ENCODE assay signal across 17 mouse cellular contexts in the genomic region with DNA sequence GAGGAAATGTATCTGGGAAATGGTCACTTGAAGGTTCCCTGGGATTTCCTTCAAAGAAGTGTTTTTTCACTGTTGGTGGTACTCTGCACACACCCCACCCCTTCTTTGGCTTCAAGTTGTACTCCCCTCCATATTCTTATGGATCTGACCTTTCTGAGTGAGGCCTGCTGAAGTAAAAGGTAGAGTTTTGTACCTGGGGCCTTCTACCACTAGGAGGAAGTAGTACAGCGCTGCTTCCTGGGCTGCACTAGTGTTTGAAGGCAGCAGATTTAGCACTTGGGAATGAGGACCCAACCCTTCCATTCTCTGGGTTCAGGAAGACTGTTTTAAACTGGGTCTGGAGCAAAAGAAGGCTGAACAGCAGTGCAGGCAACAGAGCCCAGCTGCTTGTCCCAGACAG. TPM values are rescaled to one million over a fixed set of nuclear protein-coding genes. Genes with fewer than 3 reads are reported as not detected.
DNase-seq lines count a peak whose midpoint lies in the region; ATAC-seq and TF ChIP-seq lines count a peak whose summit lies in the region.
"Had no signal": no experiment of that assay in that cellular context is flagged by ENCODE, and none has a peak within 500 bp of the region (broad histone marks: within the 10 kb centered on the region; RNA-seq: fewer than 3 reads in every experiment).

No protein-coding gene starts in this region.

- intact Hi-C loops in left cerebral cortex, postnatal 14 days (cut with DNase I), result no loop called here

- H3K27ac ChIP-seq in heart, postnatal 0 days (ENCODE audit: low read depth), result no peak overlapping the region
- H3K27ac ChIP-seq in heart, embryonic 12.5 days (ENCODE audit: poor library complexity, severe bottlenecking), result no peak overlapping the region
- H3K27ac ChIP-seq in liver, embryonic 13.5 days, result peak overlapping the region; percentile 62
- no peak overlapping the region for H3K27ac ChIP-seq in cortical plate, adult 2 months (ENCODE audit: insufficient read depth, low read length)
- H3K27ac ChIP-seq in liver, embryonic 16.5 days (ENCODE audit: low read length), result peak overlapping the region; percentile 53
- H3K27ac ChIP-seq: heart, embryonic 13.5 days; limb, embryonic 13.5 days had no signal

- ATAC-seq in heart, postnatal 0 days (ENCODE audit: insufficient read depth, low read depth), result no peak
- ATAC-seq in heart, embryonic 12.5 days (ENCODE audit: insufficient number of reproducible peaks, low FRiP score), result no peak
- ATAC-seq in liver, embryonic 13.5 days (ENCODE audit: low read depth), result no peak
- 0 out of 2 replicates have a peak, but pooled peaks have one; percentile 7 for ATAC-seq in liver, embryonic 16.5 days (ENCODE audit: low read depth)

- no peaks in the 10 kb centered on the region for H3K27me3 ChIP-seq in heart, postnatal 0 days (ENCODE audit: control insufficient read depth, insufficient read depth, low read length)
- H3K27me3 ChIP-seq in heart, embryonic 12.5 days (replicated peaks), result no peaks in the 10 kb centered on the region
- H3K27me3 ChIP-seq in liver, embryonic 13.5 days, result no peaks in the 10 kb centered on the region
- no peaks in the 10 kb centered on the region for H3K27me3 ChIP-seq in liver, embryonic 16.5 days (ENCODE audit: control insufficient read depth, insufficient read depth, low read depth, low read length)
- H3K27me3 ChIP-seq: heart, embryonic 13.5 days; limb, embryonic 13.5 days had no signal

- H3K9me3 ChIP-seq in heart, postnatal 0 days (replicated peaks; ENCODE audit: control insufficient read depth, low read length), result no peaks in the 10 kb centered on the region
- H3K9me3 ChIP-seq in heart, embryonic 12.5 days (replicated peaks), result no peaks in the 10 kb centered on the region
- H3K9me3 ChIP-seq in liver, embryonic 13.5 days (replicated peaks), result no peaks in the 10 kb centered on the region
- H3K9me3 ChIP-seq in liver, embryonic 16.5 days (replicated peaks; ENCODE audit: control insufficient read depth, low read length), result no peaks in the 10 kb centered on the region
- H3K9me3 ChIP-seq: heart, embryonic 13.5 days; limb, embryonic 13.5 days had no signal

- no peak overlapping the region for H3K4me3 ChIP-seq in heart, postnatal 0 days (ENCODE audit: low read depth, low read length)
- H3K4me3 ChIP-seq in heart, embryonic 12.5 days, result no peak overlapping the region
- no peak overlapping the region for H3K4me3 ChIP-seq in liver, embryonic 13.5 days (replicated peaks)
- H3K4me3 ChIP-seq in cortical plate, adult 2 months (ENCODE audit: insufficient read depth, low read length), result no peak overlapping the region
- H3K4me3 ChIP-seq in liver, embryonic 16.5 days (ENCODE audit: low read depth, low read length), result no peak overlapping the region
- H3K4me3 ChIP-seq: erythroblast, embryonic 14.5 days; heart, embryonic 13.5 days; limb, embryonic 13.5 days had no signal

- 69% methylated on average over 1 of the region's 1 CpGs for WGBS in heart, postnatal 0 days
- 48% methylated on average over 1 of the region's 1 CpGs for WGBS in heart, embryonic 12.5 days
- 62% methylated on average over 1 of the region's 1 CpGs for WGBS in liver, embryonic 13.5 days (ENCODE audit: insufficient replicate concordance)
- 60% methylated on average over 1 of the region's 1 CpGs for WGBS in liver, embryonic 16.5 days (ENCODE audit: insufficient replicate concordance)

- TF ChIP-seq POLR2A in cortical plate, adult 2 months (IDR thresholded peaks at IDR 0.05; ENCODE audit: extremely low read depth, insufficient read depth, low read length), result no peak

- no peaks in the 10 kb centered on the region for H3K4me1 ChIP-seq in heart, postnatal 0 days (ENCODE audit: control insufficient read depth, insufficient read depth)
- H3K4me1 ChIP-seq in heart, embryonic 12.5 days (replicated peaks), result no peaks in the 10 kb centered on the region
- H3K4me1 ChIP-seq in liver, embryonic 13.5 days (replicated peaks), result no peaks in the 10 kb centered on the region; the same call in 1 of the 2 replicates
- H3K4me1 ChIP-seq in cortical plate, adult 2 months (ENCODE audit: control insufficient read depth, insufficient read depth, low read length), result no peaks in the 10 kb centered on the region; the same call in 1 of the 2 replicates
- H3K4me1 ChIP-seq in liver, embryonic 16.5 days (ENCODE audit: control insufficient read depth, low read depth, low read length), result no peaks in the 10 kb centered on the region
- H3K4me1 ChIP-seq: heart, embryonic 13.5 days; limb, embryonic 13.5 days had no signal

- no peak overlapping the region for H3K9ac ChIP-seq in heart, postnatal 0 days (replicated peaks; ENCODE audit: low read depth, low read length)
- H3K9ac ChIP-seq in heart, embryonic 12.5 days, result no peak overlapping the region
- no peak overlapping the region for H3K9ac ChIP-seq in liver, embryonic 13.5 days
- no peak overlapping the region for H3K9ac ChIP-seq in liver, embryonic 16.5 days (ENCODE audit: low read depth, low read length)
- H3K9ac ChIP-seq: heart, embryonic 13.5 days; limb, embryonic 13.5 days had no signal

- TF ChIP-seq CTCF in heart, postnatal 0 days (IDR thresholded peaks at IDR 0.05; ENCODE audit: low read depth), result peak; percentile 29; the same call in 1 of the 2 replicates
- TF ChIP-seq CTCF in cortical plate, adult 2 months (IDR thresholded peaks at IDR 0.05; ENCODE audit: extremely low read depth, insufficient read depth, low read length), result 0 out of 2 replicates have a peak, but pooled peaks have one; percentile 3

- no peak overlapping the region for H3K4me2 ChIP-seq in heart, postnatal 0 days (ENCODE audit: low read depth, low read length)
- H3K4me2 ChIP-seq in heart, embryonic 12.5 days, result no peak overlapping the region
- H3K4me2 ChIP-seq in liver, embryonic 13.5 days, result no peak overlapping the region
- H3K4me2 ChIP-seq in liver, embryonic 16.5 days (ENCODE audit: low read depth, low read length), result no peak overlapping the region
- H3K4me2 ChIP-seq: heart, embryonic 13.5 days; limb, embryonic 13.5 days had no signal

- TF ChIP-seq EP300 in heart, postnatal 0 days (IDR thresholded peaks at IDR 0.05; ENCODE audit: low read depth), result no peak

- DNase-seq in heart, postnatal 0 days (ENCODE audit: low spot score), result no peak
- no peak for DNase-seq in liver, embryonic 13.5 days
- no peak for DNase-seq in liver
- DNase-seq in left cerebral cortex, postnatal 14 days (ENCODE audit: low spot score in 2 of 2), result no peak
- DNase-seq in cerebellum, postnatal 4 days (ENCODE audit: low spot score in 2 of 2), result no peak
- DNase-seq: adrenal gland, postnatal 25 days; cerebellum, adult 8-10 months; embryo, embryonic 11 days; gastrocnemius, postnatal 36 days; midbrain, embryonic 14.5 days; right cerebral cortex, postnatal 14 days had no signal

- H3K36me3 ChIP-seq in heart, postnatal 0 days (replicated peaks; ENCODE audit: control insufficient read depth, insufficient read depth, low read length), result peaks cover 15% of the 10 kb centered on the region
- peaks cover 25% of the 10 kb centered on the region for H3K36me3 ChIP-seq in heart, embryonic 12.5 days
- H3K36me3 ChIP-seq in liver, embryonic 13.5 days, result peaks cover 30% of the 10 kb centered on the region
- H3K36me3 ChIP-seq in liver, embryonic 16.5 days (ENCODE audit: control insufficient read depth, insufficient read depth), result peaks cover 16% of the 10 kb centered on the region

RNA-seq across cellular contexts. Expression of a gene that starts 12.9 kb away (rescaled TPM):
- total RNA-seq in heart, postnatal 0 days (2014; rRNA removed; ENCODE audit: low replicate concordance), result 153 and 223 TPM in 2 replicates
- polyA plus RNA-seq in heart, postnatal 0 days (2015; fragmentation: Nextera tagmentation; extraction: Ambion mirVana), result 360 and 361 TPM in 2 replicates
- polyA plus RNA-seq in heart, embryonic 12.5 days (2016; fragmentation: Nextera tagmentation; extraction: Ambion mirVana), result 510 TPM in 2 replicates
- 677 and 738 TPM in 2 replicates for polyA plus RNA-seq in liver, embryonic 13.5 days (2015; fragmentation: Nextera tagmentation; extraction: Ambion mirVana)
- polyA plus RNA-seq in cortical plate, adult 2 months (2012; rRNA removed), result 149 and 160 TPM in 2 replicates
- 522 and 558 TPM in 2 replicates for polyA plus RNA-seq in liver, embryonic 16.5 days (2015; fragmentation: Nextera tagmentation; extraction: Ambion mirVana)
- 100 to 1,000 TPM; 237 to 261 TPM for total RNA-seq in left cerebral cortex, postnatal 14 days (2021)

RNA-seq across cellular contexts. Expression of a gene that starts 23.6 kb away (rescaled TPM):
- 66.3 and 80.1 TPM in 2 replicates for total RNA-seq in heart, postnatal 0 days (2014; rRNA removed; ENCODE audit: low replicate concordance)
- polyA plus RNA-seq in heart, postnatal 0 days (2015; fragmentation: Nextera tagmentation; extraction: Ambion mirVana), result 16.5 and 20.0 TPM in 2 replicates
- 51.0 and 53.7 TPM in 2 replicates for polyA plus RNA-seq in heart, embryonic 12.5 days (2016; fragmentation: Nextera tagmentation; extraction: Ambion mirVana)
- 13.9 and 14.6 TPM in 2 replicates for polyA plus RNA-seq in liver, embryonic 13.5 days (2015; fragmentation: Nextera tagmentation; extraction: Ambion mirVana)
- 73.9 and 76.5 TPM in 2 replicates for polyA plus RNA-seq in cortical plate, adult 2 months (2012; rRNA removed)
- 7.0 and 9.2 TPM in 2 replicates for polyA plus RNA-seq in liver, embryonic 16.5 days (2015; fragmentation: Nextera tagmentation; extraction: Ambion mirVana)
- 100 to 1,000 TPM; 122 to 125 TPM for total RNA-seq in left cerebral cortex, postnatal 14 days (2021)

Comparison
In these comparisons a context has a peak if more than half of its experiments do, and no peak if none do; other contexts are left out.
1. H3K27ac ChIP-seq: peak in liver, embryonic 13.5 days (single experiment) and liver, embryonic 16.5 days (single experiment); none in heart, postnatal 0 days (single experiment), heart, embryonic 12.5 days (single experiment) and cortical plate, adult 2 months (single experiment).